Mouse (Mus musculus) right cerebral cortex, postnatal 4 days (tissue): ENCODE data around the gene Fgfbp3.
"Not testable (repeated sequence)": the region's sequence is repeated elsewhere in the genome, so short reads cannot be mapped to it uniquely, and the experiment has no call there.

Experiments
- DNase-seq: peaks from one replicate; pipeline ENCODE4 v3.0.0-alpha.2; 2022

Gene Fgfbp3

GRCm38 (mm10) chr19:36909676-36910292 lies 9.6 kb downstream of the Fgfbp3 start:
- peak; percentile 72 for DNase-seq

GRCm38 (mm10) chr19:36909150-36909549 lies 10.3 kb downstream of the Fgfbp3 start:
- no peak for DNase-seq

- DNase-seq: peak; percentile 69
Measured at GRCm38 (mm10) chr19:36904211-36905007, 15.0 kb downstream of the Fgfbp3 start.

GRCm38 (mm10) chr19:36903377-36903776 lies 16.0 kb downstream of the Fgfbp3 start:
- no peak for DNase-seq

GRCm38 (mm10) chr19:36897778-36898177 lies 21.6 kb downstream of the Fgfbp3 start:
- peak; percentile 49 for DNase-seq

GRCm38 (mm10) chr19:36896791-36897569 lies 22.4 kb downstream of the Fgfbp3 start:
- no peak for DNase-seq

GRCm38 (mm10) chr19:36891746-36892145 lies 27.7 kb downstream of the Fgfbp3 start:
- no peak for DNase-seq

- DNase-seq: no peak
Measured at GRCm38 (mm10) chr19:36887706-36888105, 31.7 kb downstream of the Fgfbp3 start.

- no peak for DNase-seq
Measured at GRCm38 (mm10) chr19:36886316-36886715, 33.1 kb downstream of the Fgfbp3 start.

- DNase-seq: peak; percentile 42
Measured at GRCm38 (mm10) chr19:36883119-36883518, 36.3 kb downstream of the Fgfbp3 start.

GRCm38 (mm10) chr19:36878743-36879495 lies 40.5 kb downstream of the Fgfbp3 start:
- no peak for DNase-seq

- DNase-seq: no peak
Measured at GRCm38 (mm10) chr19:36877329-36877728, 42.1 kb downstream of the Fgfbp3 start.

GRCm38 (mm10) chr19:36874651-36875050 lies 44.8 kb downstream of the Fgfbp3 start:
- no peak for DNase-seq

GRCm38 (mm10) chr19:36868675-36869074 lies 50.7 kb downstream of the Fgfbp3 start:
- DNase-seq: not testable (repeated sequence)
